Mouse (Mus musculus) embryonic facial prominence, embryonic 13.5 days (tissue): ENCODE data around the gene Desi1. TPM values are rescaled to one million over a fixed set of nuclear protein-coding genes. Genes with fewer than 3 reads are reported as not detected.

ENCODE experiments used
- ATAC-seq: fragments of 200-750 bp; cut with Nextera tagmentation; 2 replicates; pipeline ENCODE4 v1.8.0; 2017; ENCODE audit warnings: low read depth; ENCODE audit not compliant: insufficient number of reproducible peaks, insufficient read depth, low FRiP score, low TSS enrichment
- H3K27ac ChIP-seq: fragments of 300-500 bp; sonication (generic); 2 replicates; pipeline ENCODE4 v1.5.1; 2015; ENCODE audit warnings: moderate library complexity, mild to moderate bottlenecking, inconsistent platforms
- H3K27me3 ChIP-seq: fragments of 300-500 bp; sonication (generic); 2 replicates; pipeline ENCODE4 v1.6.1; 2015; ENCODE audit warnings: mild to moderate bottlenecking, inconsistent platforms
- H3K36me3 ChIP-seq: fragments of 300-500 bp; sonication (generic); 2 replicates; pipeline ENCODE4 v1.6.1; 2015; ENCODE audit warnings: mild to moderate bottlenecking, inconsistent platforms
- H3K4me1 ChIP-seq: fragments of 300-500 bp; sonication (generic); 2 replicates; pipeline ENCODE4 v1.6.1; 2015; ENCODE audit warnings: inconsistent platforms
- H3K4me2 ChIP-seq: fragments of 300-500 bp; sonication (generic); 2 replicates; pipeline ENCODE4 v1.6.1; 2015; ENCODE audit warnings: moderate library complexity, mild to moderate bottlenecking, inconsistent platforms
- H3K4me3 ChIP-seq: fragments of 300-500 bp; sonication (generic); 2 replicates; pipeline ENCODE4 v1.5.1; 2015; ENCODE audit warnings: mild to moderate bottlenecking, inconsistent platforms
- H3K9ac ChIP-seq: fragments of 300-500 bp; sonication (generic); 2 replicates; pipeline ENCODE4 v1.6.1; 2015; ENCODE audit warnings: mild to moderate bottlenecking, inconsistent platforms
- H3K9me3 ChIP-seq: fragments of 300-500 bp; sonication (generic); 2 replicates; pipeline ENCODE4 v1.6.1; 2016; ENCODE audit warnings: inconsistent platforms
- WGBS: fragments of 180-500 bp; shearing (Covaris S2); methylation state at CpG from one replicate; pipeline ENCODE4 v1.1.7; 2015; ENCODE audit warnings: mixed read lengths; 5-methylcytosine and 5-hydroxymethylcytosine counted together
- polyA plus RNA-seq: library from polyadenylated mRNA; unstranded; fragments of >200 nt; fragmentation: Nextera tagmentation; extraction: Ambion mirVana; gene quantifications from 2 replicates; pipeline ENCODE4 v1.2.1, GENCODE M21; 2015

The Desi1 gene
- polyA plus RNA-seq, 1 experiment from 2014 or later, result 28.6 TPM

GRCm38 (mm10) chr15:81949476-81950131 is 84.1 kb downstream of the Desi1 start:
- H3K4me1 ChIP-seq, result peaks cover 5% of the 10 kb centered on the region; the same call in 1 of the 2 replicates
- 67% methylated on average over 11 of the region's 11 CpGs for WGBS
- H3K9me3 ChIP-seq, result no peaks in the 10 kb centered on the region
- no peak overlapping the region for H3K4me2 ChIP-seq
- no peak overlapping the region for H3K9ac ChIP-seq
- H3K36me3 ChIP-seq, result peaks cover 23% of the 10 kb centered on the region
- no peak overlapping the region for H3K4me3 ChIP-seq
- H3K27ac ChIP-seq, result no peak overlapping the region
- ATAC-seq, result no peak
- H3K27me3 ChIP-seq, result no peaks in the 10 kb centered on the region

GRCm38 (mm10) chr15:81949076-81949475 is 84.6 kb downstream of the Desi1 start:
- no peak for ATAC-seq
- Histone ChIP-seq H3K27ac (no peak overlapping the region), H3K4me3 (no peak overlapping the region), H3K9me3 (no peaks in the 10 kb centered on the region), H3K4me2 (no peak overlapping the region), H3K36me3 (peaks cover 17% of the 10 kb centered on the region), H3K9ac (no peak overlapping the region), H3K27me3 (no peaks in the 10 kb centered on the region), H3K4me1 (peaks cover 5% of the 10 kb centered on the region; the same call in 1 of the 2 replicates)
- WGBS, result 89% methylated on average over 10 of the region's 10 CpGs

- no peak overlapping the region for H3K4me3 ChIP-seq
- ATAC-seq, result no peak
- H3K9ac ChIP-seq, result no peak overlapping the region
- H3K9me3 ChIP-seq, result no peaks in the 10 kb centered on the region
- no peaks in the 10 kb centered on the region for H3K27me3 ChIP-seq
- peaks cover 11% of the 10 kb centered on the region for H3K4me1 ChIP-seq
- H3K4me2 ChIP-seq, result no peak overlapping the region
- H3K36me3 ChIP-seq, result no peaks in the 10 kb centered on the region; the same call in 1 of the 2 replicates
- WGBS, result 12% methylated on average over 9 of the region's 9 CpGs
- H3K27ac ChIP-seq, result no peak overlapping the region
Observed at GRCm38 (mm10) chr15:81943176-81943749, 90.4 kb downstream of the Desi1 start.

Other genes with a start within 250 kb of the Desi1 start
- gene Tef, start 231.4 kb downstream of the Desi1 start, polyA plus RNA-seq, result 29.4 and 30.3 TPM in 2 replicates
- 25.6 and 26.7 TPM in 2 replicates for gene Tob2, start 175.1 kb downstream of the Desi1 start, polyA plus RNA-seq
- 164 and 172 TPM in 2 replicates for gene Phf5a, start 162.0 kb downstream of the Desi1 start, polyA plus RNA-seq
- gene Aco2, start 161.6 kb downstream of the Desi1 start, polyA plus RNA-seq, result 148 and 151 TPM in 2 replicates
- 51.8 and 63.9 TPM in 2 replicates for gene Polr3h, start 107.6 kb downstream of the Desi1 start, polyA plus RNA-seq
- gene Csdc2, start 97.1 kb downstream of the Desi1 start, polyA plus RNA-seq, result 10.9 and 11.4 TPM in 2 replicates
- 30.0 and 35.7 TPM in 2 replicates for gene Pmm1, start 72.9 kb downstream of the Desi1 start, polyA plus RNA-seq
- not detected in 2 replicates for gene 1700029P11Rik, start 53.3 kb downstream of the Desi1 start, polyA plus RNA-seq
- 92.3 and 98.2 TPM in 2 replicates for gene Xrcc6, start 46.0 kb downstream of the Desi1 start, polyA plus RNA-seq
- 281 and 331 TPM in 2 replicates for gene Snu13, start 13.7 kb upstream of the Desi1 start, polyA plus RNA-seq
- 0.08 TPM in 1 of 2 replicates, not detected in the other for gene 4930407I10Rik, start 25.3 kb upstream of the Desi1 start, polyA plus RNA-seq
- 0.15 TPM in 1 of 2 replicates, not detected in the other for gene Mei1, start 36.1 kb upstream of the Desi1 start, polyA plus RNA-seq
- gene Ccdc134, start 94.1 kb upstream of the Desi1 start, polyA plus RNA-seq, result 22.7 and 26.8 TPM in 2 replicates
- 146 and 160 TPM in 2 replicates for gene Srebf2, start 113.3 kb upstream of the Desi1 start, polyA plus RNA-seq
- 0.18 and 0.50 TPM in 2 replicates for gene Shisa8, start 179.0 kb upstream of the Desi1 start, polyA plus RNA-seq
- 0.17 TPM in 1 of 2 replicates, not detected in the other for gene Tnfrsf13c, start 190.5 kb upstream of the Desi1 start, polyA plus RNA-seq
- 61.7 and 72.7 TPM in 2 replicates for gene Cenpm, start 210.9 kb upstream of the Desi1 start, polyA plus RNA-seq
- 0.17 TPM in 1 of 2 replicates, not detected in the other for gene 1500009C09Rik, start 218.5 kb upstream of the Desi1 start, polyA plus RNA-seq
- 30.8 and 32.4 TPM in 2 replicates for gene Sept3, start 241.0 kb upstream of the Desi1 start, polyA plus RNA-seq